Mouse (Mus musculus): ENCODE measurements around the gene Gimap8. TPM values are rescaled to one million over a fixed set of nuclear protein-coding genes. Genes with fewer than 3 reads are reported as not detected.
A peak's percentile ranks its signal among the peaks of the same experiment; 100 is the strongest.
"Not testable (repeated sequence)": the region's sequence is repeated elsewhere in the genome, so short reads cannot be mapped to it uniquely, and the experiment has no call there.

Gimap8 gene
- polyA plus RNA-seq, 1 experiment from 2014 or later = 0.85 TPM

DNA sequence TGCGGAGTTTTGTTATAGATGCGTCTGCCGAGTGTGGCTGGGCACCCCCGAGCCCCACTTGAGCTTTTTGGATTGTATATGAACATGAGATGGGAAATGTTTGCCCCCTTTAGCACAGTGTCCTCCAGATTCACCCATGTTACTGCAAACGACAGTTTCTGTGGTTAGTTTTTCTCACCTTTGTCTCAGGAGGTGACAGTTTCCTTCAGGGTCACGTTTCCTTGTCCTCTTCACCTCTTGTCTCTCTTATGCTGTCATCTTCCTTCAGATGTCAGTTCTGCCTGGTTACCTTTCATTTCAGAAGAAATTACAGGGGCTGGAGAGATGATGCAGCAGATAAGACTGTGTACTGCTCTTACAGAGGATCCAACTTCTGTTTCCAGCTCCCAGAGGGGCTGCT is 32.7 kb downstream of the Gimap8 start:
- H3K4me2 ChIP-seq (ENCODE audit: low read length) = no peak overlapping the region
- H3K27ac ChIP-seq (replicated peaks in 1 of 2; ENCODE audit: control insufficient read depth in 1 of 2, insufficient read depth in 1 of 2, low read depth in 2 of 2, low read length in 2 of 2) = no peak overlapping the region
- 74% methylated on average over 6 of the region's 6 CpGs for WGBS
- no peak overlapping the region for H3K4me3 ChIP-seq (ENCODE audit: control insufficient read depth in 1 of 2, insufficient read depth in 1 of 2, low read depth in 1 of 2, low read length in 2 of 2)
- no peaks in the 10 kb centered on the region for H3K27me3 ChIP-seq (ENCODE audit: control insufficient read depth, insufficient read depth, low read length)
- ATAC-seq (ENCODE audit: insufficient number of reproducible peaks, insufficient read depth, low FRiP score, low read depth) = no peak
- H3K9me3 ChIP-seq (ENCODE audit: control insufficient read depth, low read length) = no peaks in the 10 kb centered on the region
- no peaks in the 10 kb centered on the region; a peak in 1 of 4 replicates for H3K4me1 ChIP-seq (ENCODE audit: control insufficient read depth in 2 of 2, insufficient read depth in 2 of 2, low read length in 2 of 2)
- no peaks in the 10 kb centered on the region; the same call in 1 of the 2 replicates for H3K36me3 ChIP-seq (ENCODE audit: control insufficient read depth, insufficient read depth, low read length)
- no peak overlapping the region for H3K9ac ChIP-seq (ENCODE audit: low read length)

DNA sequence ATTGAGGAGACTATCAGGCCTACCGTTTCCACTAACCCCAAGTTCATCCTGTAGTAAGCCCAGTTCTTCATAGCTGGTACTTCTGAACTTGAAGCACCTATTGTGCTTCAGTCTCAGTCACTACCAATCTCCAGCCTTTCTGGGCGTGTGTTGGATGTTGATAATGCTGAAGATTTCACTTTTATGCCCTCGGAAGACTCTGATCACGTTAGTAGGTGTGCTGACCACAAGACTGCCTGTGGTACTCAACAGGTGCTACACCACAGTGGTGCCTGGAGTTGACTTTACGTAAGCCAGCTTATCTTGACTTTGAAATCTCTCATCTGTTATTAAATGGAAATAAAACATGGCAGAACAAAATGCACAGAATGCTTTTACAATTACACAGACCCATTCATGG is 33.4 kb downstream of the Gimap8 start:
- Histone ChIP-seq H3K27ac (replicated peaks in 1 of 2; ENCODE audit: control insufficient read depth in 1 of 2, insufficient read depth in 1 of 2, low read depth in 2 of 2, low read length in 2 of 2) (no peak overlapping the region), H3K4me2 (ENCODE audit: low read length) (no peak overlapping the region), H3K4me3 (ENCODE audit: control insufficient read depth in 1 of 2, insufficient read depth in 1 of 2, low read depth in 1 of 2, low read length in 2 of 2) (no peak overlapping the region), H3K9me3 (ENCODE audit: control insufficient read depth, low read length) (no peaks in the 10 kb centered on the region), H3K27me3 (ENCODE audit: control insufficient read depth, insufficient read depth, low read length) (no peaks in the 10 kb centered on the region), H3K36me3 (ENCODE audit: control insufficient read depth, insufficient read depth, low read length) (no peaks in the 10 kb centered on the region; the same call in 1 of the 2 replicates), H3K9ac (ENCODE audit: low read length) (no peak overlapping the region), H3K4me1 (ENCODE audit: control insufficient read depth in 2 of 2, insufficient read depth in 2 of 2, low read length in 2 of 2) (no peaks in the 10 kb centered on the region; a peak in 1 of 4 replicates)
- WGBS = 70% methylated on average over 5 of the region's 5 CpGs
- no peak for ATAC-seq (ENCODE audit: insufficient number of reproducible peaks, insufficient read depth, low FRiP score, low read depth)

DNA sequence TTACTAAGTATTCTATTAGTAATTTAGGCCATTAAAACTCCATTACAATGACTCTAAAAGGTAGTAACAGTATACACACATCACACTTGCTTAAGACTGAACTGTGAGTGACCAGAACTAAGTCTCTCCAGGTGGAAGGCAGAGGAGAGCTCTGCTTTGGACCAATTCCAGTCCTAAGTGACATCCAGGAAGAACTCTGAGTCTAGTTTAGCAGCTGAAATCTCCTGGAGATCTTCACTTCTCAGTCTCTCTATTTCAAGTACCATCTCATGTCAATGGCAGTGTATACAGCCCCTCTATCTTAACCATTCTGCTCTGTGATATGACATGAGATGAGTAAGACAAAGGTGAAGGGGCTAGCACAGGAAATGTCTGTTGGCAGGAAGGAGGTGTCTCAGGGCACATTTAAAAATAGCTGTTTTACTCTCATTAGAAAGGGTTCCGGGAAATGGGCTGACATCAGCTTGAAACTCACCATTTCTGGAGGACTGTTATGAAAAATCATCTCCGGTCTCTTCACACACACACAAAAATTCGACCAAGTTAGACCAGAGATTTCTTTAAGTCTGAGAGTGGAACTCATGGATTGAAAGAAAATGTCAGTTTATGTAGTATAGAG is 34.5 kb downstream of the Gimap8 start:
- H3K4me3 ChIP-seq (ENCODE audit: control insufficient read depth in 1 of 2, insufficient read depth in 1 of 2, low read depth in 1 of 2, low read length in 2 of 2) = no peak overlapping the region
- H3K27ac ChIP-seq (replicated peaks in 1 of 2; ENCODE audit: control insufficient read depth in 1 of 2, insufficient read depth in 1 of 2, low read depth in 2 of 2, low read length in 2 of 2) = 0 out of 4 replicates have a peak overlapping the region, but pooled peaks of 1 of the 2 experiments have one; percentile 19
- H3K27me3 ChIP-seq (ENCODE audit: control insufficient read depth, insufficient read depth, low read length) = no peaks in the 10 kb centered on the region
- H3K4me2 ChIP-seq (ENCODE audit: low read length) = no peak overlapping the region
- no peaks in the 10 kb centered on the region for H3K9me3 ChIP-seq (ENCODE audit: control insufficient read depth, low read length)
- ATAC-seq (ENCODE audit: insufficient number of reproducible peaks, insufficient read depth, low FRiP score, low read depth) = no peak
- WGBS = 50% methylated on average over 3 of the region's 3 CpGs
- no peaks in the 10 kb centered on the region; the same call in 1 of the 2 replicates for H3K36me3 ChIP-seq (ENCODE audit: control insufficient read depth, insufficient read depth, low read length)
- H3K4me1 ChIP-seq (ENCODE audit: control insufficient read depth in 2 of 2, insufficient read depth in 2 of 2, low read length in 2 of 2) = peaks cover 0 to 2% of the 10 kb centered on the region in 2 experiments; a peak in 1 of 4 replicates
- no peak overlapping the region for H3K9ac ChIP-seq (ENCODE audit: low read length)

DNA sequence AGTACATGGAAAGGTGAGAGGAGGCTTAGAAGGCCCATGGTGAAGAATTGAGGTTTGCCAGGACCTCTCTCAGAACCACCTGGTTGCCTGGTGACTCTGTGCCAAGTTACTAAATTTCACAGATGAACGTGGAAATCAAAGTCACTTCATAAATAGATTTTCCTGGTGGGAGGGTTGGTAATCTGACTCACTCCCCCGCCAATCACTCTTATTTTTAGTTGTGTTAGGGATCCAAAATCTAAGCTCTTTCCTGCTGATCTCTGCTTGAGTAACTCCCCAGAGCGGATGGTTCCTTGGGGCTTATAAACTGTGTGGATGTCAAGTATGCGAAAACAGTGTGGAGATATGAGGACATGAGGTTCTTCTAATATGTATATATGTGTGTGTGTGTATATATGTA is 35.2 kb downstream of the Gimap8 start:
- Histone ChIP-seq H3K4me3 (ENCODE audit: control insufficient read depth in 1 of 2, insufficient read depth in 1 of 2, low read depth in 1 of 2, low read length in 2 of 2) (no peak overlapping the region), H3K4me2 (ENCODE audit: low read length) (no peak overlapping the region), H3K9me3 (ENCODE audit: control insufficient read depth, low read length) (no peaks in the 10 kb centered on the region), H3K27ac (replicated peaks in 1 of 2; ENCODE audit: control insufficient read depth in 1 of 2, insufficient read depth in 1 of 2, low read depth in 2 of 2, low read length in 2 of 2) (0 out of 4 replicates have a peak overlapping the region, but pooled peaks of 1 of the 2 experiments have one; percentile 19), H3K4me1 (ENCODE audit: control insufficient read depth in 2 of 2, insufficient read depth in 2 of 2, low read length in 2 of 2) (peaks cover 0 to 2% of the 10 kb centered on the region in 2 experiments; a peak in 1 of 4 replicates), H3K36me3 (ENCODE audit: control insufficient read depth, insufficient read depth, low read length) (no peaks in the 10 kb centered on the region; the same call in 1 of the 2 replicates), H3K9ac (ENCODE audit: low read length) (no peak overlapping the region), H3K27me3 (ENCODE audit: control insufficient read depth, insufficient read depth, low read length) (no peaks in the 10 kb centered on the region)
- 68% methylated on average over 4 of the region's 4 CpGs for WGBS
- no peak for ATAC-seq (ENCODE audit: insufficient number of reproducible peaks, insufficient read depth, low FRiP score, low read depth)

DNA sequence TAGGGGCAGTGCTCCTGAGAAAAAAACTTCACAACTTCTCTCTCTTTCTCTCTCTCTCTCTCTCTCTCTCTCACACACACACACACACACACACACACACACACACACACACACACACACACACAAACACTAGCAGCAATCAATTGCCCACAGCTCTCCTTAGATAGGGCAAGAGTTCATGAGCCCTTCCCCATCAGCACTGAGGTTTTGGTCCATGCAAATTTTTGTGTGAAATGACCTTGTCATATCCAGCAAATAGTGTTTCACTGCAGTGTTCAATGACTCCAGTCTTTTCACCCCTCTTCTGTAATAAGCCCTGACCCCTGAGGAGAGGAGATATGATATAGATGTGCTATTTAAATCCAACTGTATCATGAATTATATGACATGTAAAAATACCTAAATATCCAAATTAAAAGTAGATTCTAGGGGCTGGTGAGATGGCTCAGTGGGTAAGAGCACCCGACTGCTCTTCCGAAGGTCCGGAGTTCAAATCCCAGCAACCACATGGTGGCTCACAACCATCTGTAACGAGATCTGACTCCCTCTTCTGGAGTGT is 36.3 kb downstream of the Gimap8 start:
- not testable (repeated sequence) for H3K9me3 ChIP-seq (ENCODE audit: control insufficient read depth, low read length); H3K36me3 ChIP-seq (ENCODE audit: control insufficient read depth, insufficient read depth, low read length); H3K4me1 ChIP-seq (ENCODE audit: control insufficient read depth in 2 of 2, insufficient read depth in 2 of 2, low read length in 2 of 2); H3K4me2 ChIP-seq (ENCODE audit: low read length); ATAC-seq (ENCODE audit: insufficient number of reproducible peaks, insufficient read depth, low FRiP score, low read depth); H3K27me3 ChIP-seq (ENCODE audit: control insufficient read depth, insufficient read depth, low read length); H3K9ac ChIP-seq (ENCODE audit: low read length); H3K27ac ChIP-seq (replicated peaks in 1 of 2; ENCODE audit: control insufficient read depth in 1 of 2, insufficient read depth in 1 of 2, low read depth in 2 of 2, low read length in 2 of 2); H3K4me3 ChIP-seq (ENCODE audit: control insufficient read depth in 1 of 2, insufficient read depth in 1 of 2, low read depth in 1 of 2, low read length in 2 of 2)
- WGBS = 92% methylated on average over 3 of the region's 4 CpGs

DNA sequence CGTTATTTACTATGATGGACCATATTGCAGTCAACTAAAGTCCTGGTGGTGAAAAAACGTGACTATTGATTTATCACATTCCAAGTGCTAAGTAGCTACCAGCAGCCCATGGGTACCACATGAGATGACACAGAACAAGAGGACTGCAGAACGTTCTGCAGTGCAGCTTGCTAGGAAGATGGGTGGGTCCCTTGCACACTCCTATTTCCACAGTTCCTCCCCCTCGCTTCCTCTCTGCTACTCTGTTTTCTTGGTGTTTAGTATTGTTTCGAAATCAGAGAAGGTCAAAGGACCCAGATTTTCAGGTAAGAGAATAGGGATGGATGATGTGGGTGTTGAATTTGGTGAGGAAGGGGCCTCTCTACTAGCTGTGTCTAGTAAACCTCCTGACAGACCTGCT is 37.3 kb downstream of the Gimap8 start, which contains the start of gene Gimap4:
Gene Gimap4 (plus strand): TSS at position 231 of the 400 bp plus-strand sequence.
- Histone ChIP-seq H3K4me2 (ENCODE audit: low read length) (peak within 1 kb of the TSS; percentile 15), H3K36me3 (ENCODE audit: control insufficient read depth, insufficient read depth, low read length) (no peaks in the 10 kb centered on the region), H3K4me3 (ENCODE audit: control insufficient read depth in 1 of 2, insufficient read depth in 1 of 2, low read depth in 1 of 2, low read length in 2 of 2) (peak within 1 kb of the TSS in 1 of 2 experiments; percentile 13; a peak in 2 of 4 replicates), H3K27ac (replicated peaks in 1 of 2; ENCODE audit: control insufficient read depth in 1 of 2, insufficient read depth in 1 of 2, low read depth in 2 of 2, low read length in 2 of 2) (peak within 1 kb of the TSS; percentile 40 to 73), H3K9ac (ENCODE audit: low read length) (peak within 1 kb of the TSS; percentile 41; the same call in 1 of the 2 replicates), H3K4me1 (ENCODE audit: control insufficient read depth in 2 of 2, insufficient read depth in 2 of 2, low read length in 2 of 2) (peaks cover 0 to 2% of the 10 kb centered on the region in 2 experiments; a peak in 1 of 4 replicates), H3K27me3 (ENCODE audit: control insufficient read depth, insufficient read depth, low read length) (no peaks in the 10 kb centered on the region), H3K9me3 (ENCODE audit: control insufficient read depth, low read length) (no peaks in the 10 kb centered on the region)
- no peak for ATAC-seq (ENCODE audit: insufficient number of reproducible peaks, insufficient read depth, low FRiP score, low read depth)
- WGBS = 45% methylated on average over 5 of the region's 5 CpGs

DNA sequence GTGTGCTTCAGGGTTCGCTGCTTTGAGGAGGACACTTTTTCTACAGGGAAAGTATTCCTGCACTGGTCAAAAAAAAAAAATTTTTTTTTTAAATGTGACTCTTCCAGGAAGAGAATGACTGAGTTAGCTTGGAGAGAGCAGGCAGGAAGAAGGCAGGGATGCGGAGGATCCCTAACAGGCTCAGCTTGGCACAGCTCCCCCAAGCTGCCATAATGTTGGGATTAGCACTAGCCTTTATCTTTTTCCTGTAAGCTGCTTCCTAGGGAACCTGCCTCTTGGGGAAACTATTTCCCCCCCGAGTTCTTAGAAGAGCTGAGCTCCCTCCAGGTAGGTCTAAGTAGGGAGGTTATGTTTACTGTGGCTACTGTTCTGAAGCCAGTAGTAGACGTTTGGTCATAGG is 37.8 kb downstream of the Gimap8 start:
- H3K36me3 ChIP-seq (ENCODE audit: control insufficient read depth, insufficient read depth, low read length) = no peaks in the 10 kb centered on the region
- H3K27ac ChIP-seq (replicated peaks in 1 of 2; ENCODE audit: control insufficient read depth in 1 of 2, insufficient read depth in 1 of 2, low read depth in 2 of 2, low read length in 2 of 2) = peak overlapping the region; percentile 40 to 73
- H3K4me3 ChIP-seq (ENCODE audit: control insufficient read depth in 1 of 2, insufficient read depth in 1 of 2, low read depth in 1 of 2, low read length in 2 of 2) = peak overlapping the region in 1 of 2 experiments; percentile 13; a peak in 2 of 4 replicates
- 39% methylated on average over 4 of the region's 4 CpGs for WGBS
- H3K4me2 ChIP-seq (ENCODE audit: low read length) = peak overlapping the region; percentile 15
- H3K4me1 ChIP-seq (ENCODE audit: control insufficient read depth in 2 of 2, insufficient read depth in 2 of 2, low read length in 2 of 2) = peaks cover 0 to 2% of the 10 kb centered on the region in 2 experiments; a peak in 1 of 4 replicates
- ATAC-seq (ENCODE audit: insufficient number of reproducible peaks, insufficient read depth, low FRiP score, low read depth) = no peak
- H3K9me3 ChIP-seq (ENCODE audit: control insufficient read depth, low read length) = no peaks in the 10 kb centered on the region
- H3K27me3 ChIP-seq (ENCODE audit: control insufficient read depth, insufficient read depth, low read length) = no peaks in the 10 kb centered on the region
- H3K9ac ChIP-seq (ENCODE audit: low read length) = peak overlapping the region; percentile 41; the same call in 1 of the 2 replicates

All from heart, embryonic 14.5 days (tissue).